Mouse (Mus musculus) MEL (cell line): ENCODE results near the gene Cacng5. TPM values are rescaled to one million over a fixed set of nuclear protein-coding genes. Genes with fewer than 3 reads are reported as not detected.

Experiments used
- DNase-seq: peaks from one replicate; pipeline ENCODE4 v3.0.0; 2011; ENCODE audit warnings: low read depth, low spot score
- H3K27ac ChIP-seq: 2 replicates; pipeline ENCODE4 v1.5.1; 2012; ENCODE audit warnings: low read depth, mild to moderate bottlenecking, control low read depth, low read length, moderate library complexity; ENCODE audit not compliant: control insufficient read depth
- H3K27me3 ChIP-seq, 2 experiments: fragments of 150-350 bp in 1 of 2; sonication (generic) in 1 of 2; 2 replicates each; pipeline ENCODE4 v1.6.1; 2012; ENCODE audit warnings: low read length in 2 of 2, mild to moderate bottlenecking in 2 of 2, improper control_type of control experiment in 1 of 2, moderate library complexity in 1 of 2; ENCODE audit not compliant: insufficient read depth in 2 of 2, control insufficient read depth in 1 of 2
- H3K36me3 ChIP-seq, 2 experiments: 2 replicates each; pipeline ENCODE4 v1.6.1; 2012 to 2014; ENCODE audit warnings: low read length in 2 of 2, improper control_type of control experiment in 1 of 2, inconsistent platforms in 1 of 2, mild to moderate bottlenecking in 1 of 2; ENCODE audit not compliant: insufficient read depth in 2 of 2, control insufficient read depth in 1 of 2
- H3K4me1 ChIP-seq, 2 experiments: fragments of 150-350 bp in 1 of 2; sonication (generic) in 1 of 2; 2 replicates each; pipeline ENCODE4 v1.6.1; 2012; ENCODE audit warnings: low read length in 2 of 2, improper control_type of control experiment in 1 of 2, mild to moderate bottlenecking in 1 of 2; ENCODE audit not compliant: insufficient read depth in 2 of 2, control insufficient read depth in 1 of 2
- H3K4me3 ChIP-seq, 2 experiments: fragments of 150-350 bp in 1 of 2; sonication (generic) in 1 of 2; 2 replicates each; pipeline ENCODE4 v1.5.1; 2012; ENCODE audit warnings: low read depth in 2 of 2, low read length in 2 of 2, mild to moderate bottlenecking in 2 of 2, moderate library complexity in 2 of 2, control low read depth in 1 of 2, improper control_type of control experiment in 1 of 2; ENCODE audit not compliant: control insufficient read depth in 1 of 2, insufficient read depth in 1 of 2
- H3K79me2 ChIP-seq: 2 replicates; pipeline ENCODE4 v1.6.1; 2012; ENCODE audit warnings: mild to moderate bottlenecking, low read length, moderate library complexity; ENCODE audit not compliant: control insufficient read depth, poor library complexity, insufficient read depth
- H3K9ac ChIP-seq: 2 replicates; pipeline ENCODE4 v1.6.1; 2012; ENCODE audit warnings: low read depth, mild to moderate bottlenecking, control low read depth, low read length, moderate library complexity; ENCODE audit not compliant: control insufficient read depth, poor library complexity, severe bottlenecking
- H3K9me3 ChIP-seq: fragments of 150-350 bp; sonication (generic); replicated peaks from 2 replicates; pipeline ENCODE4 v1.6.1; 2012; ENCODE audit warnings: mild to moderate bottlenecking, low read length, improper control_type of control experiment, moderate library complexity; ENCODE audit not compliant: insufficient read depth
- CHD1 ChIP-seq: IDR thresholded peaks from 2 replicates; pipeline ENCODE4 v1.6.1; 2012; ENCODE audit warnings: low read depth, mild to moderate bottlenecking, inconsistent platforms, low read length, improper control_type of control experiment
- CHD2 ChIP-seq: IDR thresholded peaks from 2 replicates; pipeline ENCODE4 v1.6.1; 2011; ENCODE audit warnings: low read length, improper control_type of control experiment
- CTCF ChIP-seq, 3 experiments: IDR thresholded peaks in 2 of 3; conservative IDR thresholded peaks in 1 of 3; 2 replicates each; pipeline ENCODE4 v1.5.1; 2011 to 2012; ENCODE audit warnings: low read length in 3 of 3, low read depth in 2 of 3, mild to moderate bottlenecking in 2 of 3, improper control_type of control experiment in 1 of 3, inconsistent platforms in 1 of 3, mixed read lengths in 1 of 3, moderate library complexity in 1 of 3; ENCODE audit not compliant: control insufficient read depth in 1 of 3, insufficient read depth in 1 of 3, poor library complexity in 1 of 3, severe bottlenecking in 1 of 3
- GABPA ChIP-seq: IDR thresholded peaks from 2 replicates; pipeline ENCODE4 v1.6.1; 2012; ENCODE audit warnings: low read depth, mild to moderate bottlenecking, inconsistent platforms, low read length, improper control_type of control experiment, moderate library complexity
- GATA1 ChIP-seq: IDR thresholded peaks from 2 replicates; pipeline ENCODE4 v1.6.1; 2011; ENCODE audit warnings: low read depth, low read length, improper control_type of control experiment
- HCFC1 ChIP-seq: IDR thresholded peaks from 2 replicates; pipeline ENCODE4 v1.6.1; 2012; ENCODE audit warnings: low read depth, mild to moderate bottlenecking, inconsistent platforms, low read length, improper control_type of control experiment, moderate library complexity
- JUND ChIP-seq: IDR thresholded peaks from 2 replicates; pipeline ENCODE4 v1.6.1; 2011; ENCODE audit warnings: low read depth, mild to moderate bottlenecking, improper control_type of control experiment, low read length
- MAX ChIP-seq: IDR thresholded peaks from 2 replicates; pipeline ENCODE4 v1.6.1; 2011; ENCODE audit warnings: low read length, improper control_type of control experiment
- MAZ ChIP-seq: IDR thresholded peaks from 2 replicates; pipeline ENCODE4 v1.6.1; 2012; ENCODE audit warnings: low read depth, mild to moderate bottlenecking, inconsistent platforms, low read length, improper control_type of control experiment
- MEF2A ChIP-seq: IDR thresholded peaks from 2 replicates; pipeline ENCODE4 v1.6.1; 2014; ENCODE audit warnings: low read depth, mild to moderate bottlenecking, inconsistent platforms, low read length, improper control_type of control experiment; ENCODE audit not compliant: poor library complexity, insufficient replicate concordance, severe bottlenecking; ENCODE audit errors: extremely low read depth
- MYC ChIP-seq: IDR thresholded peaks from 2 replicates; pipeline ENCODE4 v1.6.1; 2011; ENCODE audit warnings: low read depth, mild to moderate bottlenecking, low read length, improper control_type of control experiment, moderate library complexity
- NELFE ChIP-seq: IDR thresholded peaks from 2 replicates; pipeline ENCODE4 v1.6.1; 2011; ENCODE audit warnings: low read depth, low read length, improper control_type of control experiment
- NRF1 ChIP-seq: IDR thresholded peaks from 2 replicates; pipeline ENCODE4 v1.6.1; 2014; ENCODE audit warnings: low read depth, mild to moderate bottlenecking, inconsistent platforms, low read length, improper control_type of control experiment, moderate library complexity; ENCODE audit not compliant: poor library complexity, insufficient read depth, severe bottlenecking
- RAD21 ChIP-seq: IDR thresholded peaks from 2 replicates; pipeline ENCODE4 v1.6.1; 2011; ENCODE audit warnings: mild to moderate bottlenecking, low read depth, low read length, improper control_type of control experiment
- SMC3 ChIP-seq: IDR thresholded peaks from 2 replicates; pipeline ENCODE4 v1.6.1; 2011; ENCODE audit warnings: low read depth, low read length, improper control_type of control experiment
- TAL1 ChIP-seq: IDR thresholded peaks from 2 replicates; pipeline ENCODE4 v1.6.1; 2012; ENCODE audit warnings: mild to moderate bottlenecking, inconsistent platforms, low read length, moderate library complexity, mixed read lengths
- TCF12 ChIP-seq: IDR thresholded peaks from 2 replicates; pipeline ENCODE4 v1.6.1; 2014; ENCODE audit warnings: low read depth, mild to moderate bottlenecking, inconsistent platforms, low read length, improper control_type of control experiment, moderate library complexity
- USF2 ChIP-seq, 2 experiments: IDR thresholded peaks; 2 replicates each; pipeline ENCODE4 v1.6.1; 2011 to 2012; ENCODE audit warnings: improper control_type of control experiment in 2 of 2, low read length in 2 of 2, borderline replicate concordance in 1 of 2, inconsistent platforms in 1 of 2, low read depth in 1 of 2, mild to moderate bottlenecking in 1 of 2; ENCODE audit not compliant: insufficient read depth in 1 of 2
- ZC3H11A ChIP-seq: IDR thresholded peaks from 2 replicates; pipeline ENCODE4 v1.6.1; 2012; ENCODE audit warnings: low read depth, mild to moderate bottlenecking, inconsistent platforms, low read length, improper control_type of control experiment
- polyA plus RNA-seq, 2 experiments: library from polyadenylated mRNA; stranded (reverse) in 1 of 2; unstranded in 1 of 2; fragments of >175 nt in 1 of 2; fragments of >200 nt in 1 of 2; gene quantifications; 2 replicates each; pipeline versions ENCODE4 v1.2.1 to v1.2.4; 2012; ENCODE audit warnings: low replicate concordance in 2 of 2, low read depth in 1 of 2; ENCODE audit not compliant: insufficient read length in 2 of 2, insufficient read depth in 1 of 2, missing spikeins in 1 of 2
- total RNA-seq: library from RNA; depleted of rRNA; stranded (reverse); fragments of 300-350 nt; gene quantifications from 2 replicates; pipeline ENCODE4 v1.2.3, GENCODE M21; 2012

The Cacng5 gene
- total and polyA plus RNA-seq, 3 experiments: not detected

GRCm38 (mm10) chr11:107872743-107873142 lies 42.1 kb downstream of the Cacng5 start:
- no peak overlapping the region for H3K27ac ChIP-seq
- TF ChIP-seq MYC (no peak), CTCF (IDR thresholded peaks at IDR 0.05 in 2 of 3, conservative IDR thresholded peaks at IDR 0.05 in 1 of 3; ENCODE audit: control insufficient read depth in 1 of 3, insufficient read depth in 1 of 3, low read depth in 2 of 3, low read length in 3 of 3, poor library complexity in 1 of 3, severe bottlenecking in 1 of 3) (peak; percentile 21 to 26 (median 25); a peak in 3 of 6 replicates)
- no peaks in the 10 kb centered on the region for H3K4me1 ChIP-seq
- no peak overlapping the region for H3K9ac ChIP-seq
- H3K79me2 ChIP-seq: no peaks in the 10 kb centered on the region
- peak; percentile 16 for DNase-seq
- H3K36me3 ChIP-seq: no peaks in the 10 kb centered on the region
- H3K27me3 ChIP-seq: no peaks in the 10 kb centered on the region; a peak in 1 of 4 replicates
- no peak overlapping the region for H3K4me3 ChIP-seq
- H3K9me3 ChIP-seq: no peaks in the 10 kb centered on the region

- TF ChIP-seq USF2 (IDR thresholded peaks at IDR 0.05; ENCODE audit: borderline replicate concordance in 1 of 2, insufficient read depth in 1 of 2, low read depth in 1 of 2, low read length in 2 of 2) (no peak), MAZ (no peak), JUND (no peak), NRF1 (no peak), SMC3 (no peak), GABPA (no peak), NELFE (no peak), GATA1 (no peak), CHD1 (no peak), MAX (no peak), ZC3H11A (no peak), TCF12 (no peak), TAL1 (no peak), CHD2 (no peak), HCFC1 (no peak), RAD21 (no peak), MEF2A (no peak), MYC (no peak)
- Histone ChIP-seq H3K9ac (no peak overlapping the region), H3K4me3 (no peak overlapping the region), H3K79me2 (no peaks in the 10 kb centered on the region), H3K36me3 (no peaks in the 10 kb centered on the region), H3K27me3 (no peaks in the 10 kb centered on the region; a peak in 1 of 4 replicates), H3K9me3 (no peaks in the 10 kb centered on the region), H3K27ac (no peak overlapping the region), H3K4me1 (no peaks in the 10 kb centered on the region)
- DNase-seq: no peak
Observed at GRCm38 (mm10) chr11:107867509-107867908, 47.3 kb downstream of the Cacng5 start.
